Mouse (Mus musculus) thymus, postnatal 10 days (tissue): ENCODE data around the gene Cdadc1.
"Not testable (repeated sequence)": the region's sequence is repeated elsewhere in the genome, so short reads cannot be mapped to it uniquely, and the experiment has no call there.

Source experiments
- DNase-seq, 2 experiments: peaks; one replicate each; pipeline ENCODE4 v3.0.0; 2021; ENCODE audit warnings: low spot score in 2 of 2

The Cdadc1 gene

GRCm38 (mm10) chr14:59597398-59598259, at the start of gene Cdadc1:
Gene Cdadc1, minus strand, starts transcription at chr14:59597959.
- peak; percentile 91 to 95 for DNase-seq

- DNase-seq, result no peak
Observed at GRCm38 (mm10) chr14:59646826-59647697, 49.3 kb upstream of the Cdadc1 start.

GRCm38 (mm10) chr14:59644896-59645295, 47.1 kb upstream of the Cdadc1 start:
- no peak for DNase-seq

GRCm38 (mm10) chr14:59644166-59644565, 46.4 kb upstream of the Cdadc1 start:
- no peak for DNase-seq

- peak; percentile 41 to 52 for DNase-seq
Observed at GRCm38 (mm10) chr14:59643582-59643981, 45.8 kb upstream of the Cdadc1 start.

GRCm38 (mm10) chr14:59641856-59642255, 44.1 kb upstream of the Cdadc1 start:
- no peak for DNase-seq

- DNase-seq, result no peak
Observed at GRCm38 (mm10) chr14:59638906-59639703, 41.3 kb upstream of the Cdadc1 start.

- no peak for DNase-seq
Observed at GRCm38 (mm10) chr14:59633988-59634387, 36.2 kb upstream of the Cdadc1 start.

GRCm38 (mm10) chr14:59633295-59633898, 35.6 kb upstream of the Cdadc1 start:
- DNase-seq, result no peak

- DNase-seq, result no peak
Observed at GRCm38 (mm10) chr14:59632067-59632466, 34.3 kb upstream of the Cdadc1 start.

GRCm38 (mm10) chr14:59630096-59630495, 32.3 kb upstream of the Cdadc1 start:
- no peak for DNase-seq

- no peak for DNase-seq
Observed at GRCm38 (mm10) chr14:59629308-59629707, 31.5 kb upstream of the Cdadc1 start.

- no peak for DNase-seq
Observed at GRCm38 (mm10) chr14:59627823-59628222, 30.1 kb upstream of the Cdadc1 start.

- no peak for DNase-seq
Observed at GRCm38 (mm10) chr14:59627142-59627680, 29.5 kb upstream of the Cdadc1 start.

GRCm38 (mm10) chr14:59626711-59627110, 29.0 kb upstream of the Cdadc1 start:
- no peak for DNase-seq

GRCm38 (mm10) chr14:59625806-59626364, 28.1 kb upstream of the Cdadc1 start:
- DNase-seq, result no peak

- DNase-seq, result peak in 1 of 2 experiments; percentile 52
Observed at GRCm38 (mm10) chr14:59625158-59625805, 27.5 kb upstream of the Cdadc1 start, which contains the start of gene Shisa2. Gene Shisa2, plus strand, starts transcription at chr14:59625308.

- no peak for DNase-seq
Observed at GRCm38 (mm10) chr14:59624326-59624885, 26.6 kb upstream of the Cdadc1 start.

- DNase-seq, result no peak
Observed at GRCm38 (mm10) chr14:59616802-59617201, 19.0 kb upstream of the Cdadc1 start.

- not testable (repeated sequence) for DNase-seq
Observed at GRCm38 (mm10) chr14:59614149-59614548, 16.4 kb upstream of the Cdadc1 start.
